Mouse (Mus musculus) liver, embryonic 15.5 days (tissue): ENCODE measurements around the gene Tkt. TPM values are rescaled to one million over a fixed set of nuclear protein-coding genes. Genes with fewer than 3 reads are reported as not detected.

Experiments
- ATAC-seq: fragments of 200-750 bp; cut with Nextera tagmentation; 2 replicates; pipeline ENCODE4 v1.8.0; 2017; ENCODE audit warnings: moderate number of reproducible peaks, mild to moderate bottlenecking, moderate library complexity; ENCODE audit not compliant: insufficient read depth
- H3K27ac ChIP-seq: fragments of 300-500 bp; sonication (generic); replicated peaks from 2 replicates; pipeline ENCODE4 v1.5.1; 2015; ENCODE audit warnings: mild to moderate bottlenecking, inconsistent platforms
- H3K27me3 ChIP-seq: fragments of 300-500 bp; sonication (generic); 2 replicates; pipeline ENCODE4 v1.6.1; 2015; ENCODE audit warnings: mild to moderate bottlenecking, inconsistent platforms
- H3K36me3 ChIP-seq: fragments of 300-500 bp; sonication (generic); replicated peaks from 2 replicates; pipeline ENCODE4 v1.6.1; 2015; ENCODE audit warnings: moderate library complexity, mild to moderate bottlenecking, inconsistent platforms
- H3K4me1 ChIP-seq: fragments of 300-500 bp; sonication (generic); replicated peaks from 2 replicates; pipeline ENCODE4 v1.6.1; 2015; ENCODE audit warnings: inconsistent platforms
- H3K4me2 ChIP-seq: fragments of 300-500 bp; sonication (generic); 2 replicates; pipeline ENCODE4 v1.6.1; 2015; ENCODE audit warnings: moderate library complexity, mild to moderate bottlenecking, inconsistent platforms
- H3K4me3 ChIP-seq: fragments of 300-500 bp; sonication (generic); replicated peaks from 2 replicates; pipeline ENCODE4 v1.5.1; 2015; ENCODE audit warnings: mild to moderate bottlenecking, inconsistent platforms
- H3K9ac ChIP-seq: fragments of 300-500 bp; sonication (generic); 2 replicates; pipeline ENCODE4 v1.6.1; 2015; ENCODE audit warnings: moderate library complexity, mild to moderate bottlenecking, inconsistent platforms
- H3K9me3 ChIP-seq: fragments of 300-500 bp; sonication (generic); replicated peaks from 2 replicates; pipeline ENCODE4 v1.6.1; 2016; ENCODE audit warnings: inconsistent platforms
- WGBS: fragments of 180-500 bp; shearing (Covaris S2); methylation state at CpG from one replicate; pipeline ENCODE4 v1.1.7; 2015; ENCODE audit warnings: mixed read lengths; ENCODE audit not compliant: insufficient replicate concordance; 5-methylcytosine and 5-hydroxymethylcytosine counted together
- polyA plus RNA-seq: library from polyadenylated mRNA; unstranded; fragments of >200 nt; fragmentation: Nextera tagmentation; extraction: Ambion mirVana; gene quantifications from 2 replicates; pipeline ENCODE4 v1.2.1, GENCODE M21; 2015

Tkt gene
- polyA plus RNA-seq, 1 experiment from 2014 or later = 199 TPM

DNA sequence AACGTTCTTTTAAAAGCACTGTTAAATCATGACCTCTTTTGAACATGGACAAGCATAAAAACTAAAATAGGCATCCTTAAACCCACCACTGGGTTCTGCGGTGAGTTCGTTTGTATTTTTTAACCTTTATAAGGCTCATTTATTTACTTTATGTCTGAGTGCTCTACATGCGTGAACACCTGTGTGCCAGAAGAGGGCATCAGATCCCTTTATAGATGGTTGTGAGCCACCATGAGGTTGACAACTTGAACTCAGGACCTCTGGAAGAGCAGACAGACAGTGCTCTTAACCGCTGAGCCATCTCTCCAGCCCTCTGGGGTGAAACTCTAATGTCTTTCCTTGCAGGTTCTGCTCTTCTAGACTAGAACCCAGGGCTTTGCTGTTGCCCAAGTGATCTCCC lies 37.2 kb downstream of the Tkt start:
- no peak for ATAC-seq
- Histone ChIP-seq H3K27ac (no peak overlapping the region), H3K4me2 (no peak overlapping the region), H3K4me3 (no peak overlapping the region), H3K36me3 (no peaks in the 10 kb centered on the region), H3K9me3 (no peaks in the 10 kb centered on the region), H3K4me1 (peaks cover 7% of the 10 kb centered on the region), H3K9ac (no peak overlapping the region), H3K27me3 (no peaks in the 10 kb centered on the region)
- 72% methylated on average over 5 of the region's 5 CpGs for WGBS

DNA sequence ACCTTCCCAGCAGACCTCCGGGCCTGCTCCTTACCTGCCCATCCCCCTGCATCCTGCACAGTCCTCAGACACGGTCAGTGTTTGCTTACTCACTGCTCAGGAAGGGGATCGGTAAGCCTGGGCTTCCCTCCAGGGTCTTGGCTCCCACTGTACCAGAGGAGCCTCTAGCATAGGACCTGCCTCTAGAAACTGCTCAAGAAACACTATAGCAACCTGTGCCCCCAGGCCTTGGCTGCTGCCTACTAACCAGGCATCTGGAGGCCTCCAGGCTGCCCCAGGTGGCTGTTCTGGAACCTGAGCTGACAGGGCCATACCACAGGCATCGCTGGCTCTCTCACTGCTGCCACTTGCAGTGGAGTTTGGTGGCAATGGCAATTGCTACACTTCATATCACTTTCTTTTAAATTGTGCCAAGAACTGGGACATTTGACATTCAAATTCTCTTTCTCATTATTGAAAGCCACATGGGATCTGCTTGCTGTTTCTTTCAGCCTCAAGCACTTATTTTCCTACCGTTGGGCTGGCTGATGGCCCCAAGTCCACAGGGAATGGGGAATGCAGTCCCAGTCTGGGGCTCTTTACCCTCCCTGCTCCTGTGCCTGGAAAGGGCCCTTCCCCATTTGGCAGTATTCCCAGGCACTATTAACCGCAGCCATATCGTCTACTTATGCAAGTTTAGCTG lies 38.8 kb downstream of the Tkt start:
- no peak overlapping the region for H3K4me2 ChIP-seq
- no peak for ATAC-seq

DNA sequence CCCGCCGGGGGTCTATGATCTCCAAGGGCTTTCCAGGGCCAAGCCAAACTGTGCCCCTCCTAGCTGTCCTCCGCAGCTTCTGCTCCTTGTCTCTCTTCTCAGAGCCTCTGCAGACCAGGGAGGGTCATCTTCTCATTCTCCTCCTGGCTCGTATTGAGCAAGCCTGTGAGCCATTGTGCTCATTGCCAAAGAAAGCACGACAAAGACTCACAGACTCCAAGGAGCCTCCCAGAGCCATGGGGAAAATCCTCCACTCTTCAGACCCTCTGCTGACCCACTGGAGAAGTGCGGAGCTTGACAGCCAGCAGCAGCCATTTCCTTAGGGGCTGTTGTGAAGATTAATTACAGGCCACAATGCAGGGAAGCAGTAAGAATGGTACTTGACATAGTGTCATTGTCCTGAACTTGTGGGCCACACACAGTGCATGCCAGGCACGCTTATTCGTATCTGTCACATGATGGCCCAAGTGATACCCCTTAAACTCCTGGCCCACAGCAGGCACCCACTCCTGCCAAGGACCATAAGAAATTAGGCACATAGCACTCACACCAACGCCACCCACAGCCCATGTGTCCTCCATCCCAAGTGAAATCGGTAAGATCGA lies 42.0 kb downstream of the Tkt start:
- ATAC-seq = no peak
- Histone ChIP-seq H3K9ac (no peak overlapping the region), H3K4me1 (peaks cover 16% of the 10 kb centered on the region), H3K4me3 (no peak overlapping the region), H3K4me2 (no peak overlapping the region), H3K36me3 (no peaks in the 10 kb centered on the region), H3K27ac (no peak overlapping the region), H3K9me3 (no peaks in the 10 kb centered on the region), H3K27me3 (no peaks in the 10 kb centered on the region)
- WGBS = 65% methylated on average over 11 of the region's 11 CpGs

More for the DNA sequence above, 38.8 kb downstream of the Tkt start:
- H3K9me3 ChIP-seq = no peaks in the 10 kb centered on the region
- H3K36me3 ChIP-seq = no peaks in the 10 kb centered on the region
- no peak overlapping the region for H3K27ac ChIP-seq
- H3K4me1 ChIP-seq = peaks cover 12% of the 10 kb centered on the region
- 45% methylated on average over 7 of the region's 7 CpGs for WGBS
- no peak overlapping the region for H3K9ac ChIP-seq
- no peak overlapping the region for H3K4me3 ChIP-seq
- no peaks in the 10 kb centered on the region for H3K27me3 ChIP-seq

DNA sequence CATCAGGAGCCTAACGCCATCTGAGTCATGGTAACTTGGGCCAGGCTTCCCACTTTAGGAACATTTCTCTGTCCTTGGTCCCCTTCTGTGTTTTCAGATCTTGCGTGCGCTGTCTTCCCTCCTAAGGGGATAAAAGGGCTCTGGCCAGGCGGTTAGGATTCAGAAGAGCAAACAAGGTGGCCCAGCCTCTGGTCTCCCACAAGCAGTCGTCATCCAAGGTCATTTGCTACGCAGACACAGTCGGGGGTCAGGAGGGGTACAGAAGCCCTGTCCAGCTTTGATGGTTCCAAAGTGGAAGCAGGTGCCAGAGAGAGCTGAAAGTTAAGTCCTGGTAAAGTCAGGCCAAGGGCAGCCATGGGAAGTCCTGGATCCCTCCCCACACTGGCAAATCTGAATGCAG lies 42.8 kb downstream of the Tkt start:
- Histone ChIP-seq H3K4me3 (no peak overlapping the region), H3K4me2 (no peak overlapping the region), H3K9me3 (no peaks in the 10 kb centered on the region), H3K27me3 (no peaks in the 10 kb centered on the region), H3K4me1 (peaks cover 16% of the 10 kb centered on the region), H3K27ac (no peak overlapping the region), H3K36me3 (0 out of 2 replicates have a peak, but pooled peaks cover 4% of the 10 kb centered on the region), H3K9ac (no peak overlapping the region)
- WGBS = 70% methylated on average over 7 of the region's 7 CpGs
- no peak for ATAC-seq

DNA sequence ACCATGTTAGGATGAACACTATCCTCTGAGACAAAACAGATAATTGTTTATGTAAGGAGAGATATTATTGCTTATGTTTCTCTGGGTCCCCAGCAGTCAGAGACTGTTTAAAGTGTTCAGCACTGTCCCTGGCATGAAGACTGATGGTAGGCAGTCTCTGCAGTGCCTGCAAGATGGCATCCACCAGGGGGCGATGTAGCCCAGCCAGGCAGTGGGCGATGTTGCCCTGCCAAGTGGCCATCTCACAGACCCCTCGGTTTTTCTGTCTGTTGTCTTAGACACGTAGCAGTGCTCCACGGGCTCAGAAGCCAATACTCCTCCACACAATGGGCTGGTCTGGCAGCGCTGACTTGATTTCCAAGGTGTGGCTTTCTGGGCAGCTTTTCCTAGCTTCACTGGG lies 43.3 kb downstream of the Tkt start:
- Histone ChIP-seq H3K4me1 (peaks cover 16% of the 10 kb centered on the region), H3K4me3 (no peak overlapping the region), H3K36me3 (0 out of 2 replicates have a peak, but pooled peaks cover 4% of the 10 kb centered on the region), H3K27me3 (no peaks in the 10 kb centered on the region), H3K4me2 (no peak overlapping the region), H3K27ac (no peak overlapping the region), H3K9ac (no peak overlapping the region), H3K9me3 (no peaks in the 10 kb centered on the region)
- 4% methylated on average over 6 of the region's 6 CpGs for WGBS
- no peak for ATAC-seq

DNA sequence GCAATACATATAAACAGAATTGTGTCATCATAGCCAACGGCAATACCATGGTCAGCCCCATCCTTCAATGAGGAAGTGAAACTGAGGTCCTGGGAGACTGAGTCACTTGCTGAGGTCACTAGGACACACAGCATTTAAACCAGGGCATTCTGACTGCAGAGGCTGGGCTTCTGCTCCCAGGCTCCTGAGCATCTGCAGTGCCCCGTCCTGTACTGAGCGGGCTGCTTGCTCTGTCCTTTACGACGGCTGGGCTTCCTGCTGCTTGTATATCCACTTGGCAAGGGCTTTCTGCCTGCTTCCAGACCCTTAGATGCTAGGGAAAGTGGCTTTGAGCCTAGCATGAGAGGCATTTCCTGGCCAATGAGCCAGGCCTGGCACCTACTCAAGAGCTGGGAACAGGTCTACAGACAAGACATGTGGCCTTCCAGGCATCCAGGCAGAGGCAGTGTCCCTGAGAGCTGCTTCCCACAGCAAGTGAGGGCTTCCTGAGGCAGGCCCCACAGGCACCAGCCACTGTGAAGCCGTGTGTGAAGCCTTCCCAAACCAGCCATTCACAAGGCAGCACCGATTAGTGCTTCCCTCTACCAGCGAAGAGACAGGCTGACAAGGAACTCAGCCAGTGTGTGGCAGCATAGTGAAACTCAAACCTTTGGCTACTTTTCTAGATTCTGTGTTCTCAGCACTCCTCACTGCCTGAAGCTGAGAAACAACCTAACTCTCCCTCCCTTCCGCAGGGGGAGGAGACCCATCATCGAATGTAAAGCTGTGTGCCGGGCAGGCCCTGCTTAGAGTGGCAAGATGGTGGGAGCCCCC lies 45.3 kb downstream of the Tkt start:
- no peak overlapping the region for H3K9ac ChIP-seq
- H3K4me1 ChIP-seq = peaks cover 16% of the 10 kb centered on the region
- H3K27me3 ChIP-seq = no peaks in the 10 kb centered on the region
- H3K9me3 ChIP-seq = no peaks in the 10 kb centered on the region
- WGBS = 48% methylated on average over 11 of the region's 11 CpGs
- peak overlapping the region; percentile 51 for H3K27ac ChIP-seq
- H3K4me2 ChIP-seq = no peak overlapping the region
- ATAC-seq = peak; percentile 56
- H3K4me3 ChIP-seq = no peak overlapping the region
- H3K36me3 ChIP-seq = peaks cover 9% of the 10 kb centered on the region; the same call in 1 of the 2 replicates

DNA sequence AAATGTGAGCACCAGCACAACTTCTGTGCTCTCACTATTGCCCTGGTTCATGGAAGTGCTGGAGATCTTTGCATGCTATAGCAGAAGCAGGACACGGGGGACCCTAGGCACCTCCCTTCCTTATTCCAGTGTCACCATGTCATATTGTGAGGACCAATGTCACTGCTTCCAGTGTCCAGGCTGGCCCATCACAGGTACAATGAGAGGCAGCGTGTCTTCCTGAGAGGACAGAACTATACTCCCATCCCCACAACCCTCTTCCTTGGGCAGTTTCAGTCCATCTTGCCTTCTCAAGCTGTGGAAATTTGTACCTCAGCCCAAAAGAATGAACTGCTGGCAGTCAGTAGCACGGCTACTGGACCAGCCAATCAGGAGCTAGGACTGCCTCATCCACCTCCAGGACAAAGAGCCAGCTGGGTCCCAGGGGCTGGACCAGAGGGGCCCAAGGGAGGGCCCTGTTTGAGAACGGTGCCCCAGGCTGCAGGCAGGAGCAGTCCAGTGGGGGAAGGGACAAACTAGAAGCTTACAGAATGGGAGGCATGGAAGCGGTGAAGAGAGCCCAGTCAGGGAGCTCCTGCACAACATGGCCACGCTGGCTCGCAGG lies 46.0 kb downstream of the Tkt start:
- no peak for ATAC-seq
- no peak overlapping the region for H3K4me2 ChIP-seq
- 65% methylated on average over 7 of the region's 7 CpGs for WGBS

DNA sequence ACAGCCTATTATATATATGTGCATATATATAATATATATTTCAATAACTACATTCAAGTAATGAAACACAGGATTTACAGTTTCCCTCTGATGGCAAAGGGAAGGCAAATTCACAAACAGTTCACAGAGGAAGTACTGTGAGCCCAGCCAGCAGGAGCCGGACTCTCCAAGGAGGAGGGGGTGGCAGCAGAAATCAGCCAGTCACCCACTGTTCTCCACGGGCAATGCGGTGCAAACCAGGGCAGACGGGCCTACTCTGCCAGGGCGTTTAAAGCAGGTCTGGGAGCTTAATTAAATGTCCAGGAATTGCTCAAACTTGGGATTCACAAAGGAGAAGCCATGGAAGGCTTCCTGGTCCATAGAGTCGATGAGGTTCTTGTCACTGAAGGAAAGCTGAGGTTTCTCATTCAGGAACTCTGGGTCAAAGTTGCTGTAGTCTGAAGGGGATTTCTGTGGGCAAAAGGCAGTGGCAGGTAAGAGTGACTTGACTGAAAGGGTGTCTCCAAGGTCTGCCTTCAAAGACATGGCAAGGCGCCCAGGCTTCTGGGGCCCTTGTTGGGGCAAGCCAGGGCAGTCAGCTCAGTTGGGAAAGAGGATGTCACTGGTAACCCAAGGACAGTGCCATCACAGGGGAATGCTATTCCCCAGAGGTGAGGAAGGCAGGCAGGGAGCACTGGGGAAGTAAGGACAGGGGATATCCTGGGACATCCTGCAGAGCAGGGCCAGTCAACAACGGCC lies 47.6 kb downstream of the Tkt start:
- ATAC-seq = no peak
- Histone ChIP-seq H3K9ac (no peak overlapping the region), H3K4me1 (peaks cover 16% of the 10 kb centered on the region), H3K4me2 (no peak overlapping the region), H3K27ac (no peak overlapping the region), H3K4me3 (no peak overlapping the region), H3K9me3 (no peaks in the 10 kb centered on the region), H3K36me3 (peaks cover 20% of the 10 kb centered on the region), H3K27me3 (no peaks in the 10 kb centered on the region)
- WGBS = 70% methylated on average over 8 of the region's 8 CpGs

More for the DNA sequence above, 46.0 kb downstream of the Tkt start:
- Histone ChIP-seq H3K27me3 (no peaks in the 10 kb centered on the region), H3K4me1 (peaks cover 16% of the 10 kb centered on the region), H3K4me3 (no peak overlapping the region), H3K9ac (no peak overlapping the region), H3K27ac (peak overlapping the region; percentile 51), H3K9me3 (no peaks in the 10 kb centered on the region), H3K36me3 (peaks cover 16% of the 10 kb centered on the region)

DNA sequence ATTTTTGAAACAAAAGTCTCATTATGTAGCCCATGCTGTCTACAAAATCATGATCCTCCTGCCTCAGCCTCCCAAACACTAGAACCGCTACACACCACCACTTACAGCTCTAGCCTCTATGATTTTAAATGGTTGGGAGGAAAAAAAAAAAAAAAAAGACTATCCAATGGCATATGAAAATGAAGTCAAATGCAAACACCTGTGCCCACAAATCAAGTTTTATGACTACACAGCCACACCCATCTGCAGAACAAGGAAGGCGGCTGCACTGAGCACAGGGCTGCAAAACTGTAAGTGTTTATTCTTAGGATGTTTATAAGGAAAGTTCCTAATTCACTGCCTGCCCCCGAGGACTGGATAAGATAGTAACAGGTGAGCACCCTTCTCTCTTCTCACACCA lies 48.2 kb downstream of the Tkt start:
- Histone ChIP-seq H3K4me2 (no peak overlapping the region), H3K36me3 (peaks cover 27% of the 10 kb centered on the region), H3K27ac (no peak overlapping the region), H3K9me3 (no peaks in the 10 kb centered on the region), H3K9ac (no peak overlapping the region), H3K27me3 (no peaks in the 10 kb centered on the region), H3K4me3 (no peak overlapping the region), H3K4me1 (peaks cover 15% of the 10 kb centered on the region)
- WGBS = 64% methylated on average over 3 of the region's 3 CpGs
- no peak for ATAC-seq

DNA sequence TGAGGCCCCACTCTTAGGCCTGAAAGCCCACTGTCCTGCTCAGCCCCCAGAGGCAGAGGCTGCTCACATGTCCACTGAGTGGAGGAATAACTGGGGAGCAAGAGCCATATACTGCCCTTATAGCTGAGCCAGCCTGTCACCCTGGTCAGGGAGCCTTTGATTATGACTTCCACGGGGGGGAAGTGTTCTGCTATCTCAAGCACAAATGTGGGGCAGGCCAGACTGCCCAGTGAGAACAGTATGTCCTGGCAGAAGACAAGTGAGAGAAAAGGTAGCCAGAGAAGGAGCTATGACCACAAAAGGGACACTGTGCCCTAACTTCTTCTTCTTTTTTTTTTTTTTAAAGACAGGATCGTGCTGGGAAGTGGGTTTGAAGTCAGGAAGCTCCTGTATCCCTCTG lies 49.0 kb downstream of the Tkt start:
- H3K27ac ChIP-seq = no peak overlapping the region

More for the DNA sequence above, 49.0 kb downstream of the Tkt start:
- Histone ChIP-seq H3K4me2 (no peak overlapping the region), H3K4me3 (no peak overlapping the region), H3K9ac (no peak overlapping the region), H3K36me3 (peaks cover 28% of the 10 kb centered on the region), H3K4me1 (peaks cover 11% of the 10 kb centered on the region), H3K27me3 (no peaks in the 10 kb centered on the region), H3K9me3 (no peaks in the 10 kb centered on the region)
- no peak for ATAC-seq
- WGBS = 44% methylated on average over 2 of the region's 2 CpGs
